Mouse (Mus musculus) liver, adult 2 months (tissue): ENCODE measurements around the gene Chchd1. TPM values are rescaled to one million over a fixed set of nuclear protein-coding genes. Genes with fewer than 3 reads are reported as not detected.

Experiments
- DNase-seq: peaks from one replicate; pipeline ENCODE4 v3.0.0-alpha.2; 2011; ENCODE audit warnings: low read depth, low spot score; ENCODE audit errors: extremely low read depth
- H3K27ac ChIP-seq: fragments of 200-500 bp; replicated peaks from 2 replicates; pipeline ENCODE4 v1.5.1; 2012; ENCODE audit warnings: low read depth, mild to moderate bottlenecking, control low read depth, inconsistent platforms, low read length; ENCODE audit not compliant: insufficient read depth
- H3K27me3 ChIP-seq: fragments of 200-500 bp; 2 replicates; pipeline ENCODE4 v1.6.1; 2012; ENCODE audit warnings: mild to moderate bottlenecking, moderate library complexity, low read length, inconsistent platforms; ENCODE audit not compliant: control insufficient read depth, insufficient read depth
- H3K36me3 ChIP-seq: fragments of 200-500 bp; 2 replicates; pipeline ENCODE4 v1.6.1; 2012; ENCODE audit warnings: low read length, inconsistent platforms; ENCODE audit not compliant: control insufficient read depth, insufficient read depth
- H3K4me1 ChIP-seq: fragments of 200-500 bp; 2 replicates; pipeline ENCODE4 v1.6.1; 2011; ENCODE audit warnings: low read length; ENCODE audit not compliant: control insufficient read depth, insufficient read depth
- H3K4me3 ChIP-seq: fragments of 200-500 bp; 2 replicates; pipeline ENCODE4 v1.5.1; 2011; ENCODE audit warnings: low read depth, mild to moderate bottlenecking, control low read depth, low read length, moderate library complexity; ENCODE audit not compliant: insufficient read depth
- H3K79me2 ChIP-seq: fragments of 200-500 bp; 2 replicates; pipeline ENCODE4 v1.6.1; 2012; ENCODE audit warnings: inconsistent platforms, mild to moderate bottlenecking, low read length, moderate library complexity; ENCODE audit not compliant: control insufficient read depth, insufficient read depth
- H3K9ac ChIP-seq: fragments of 200-500 bp; 2 replicates; pipeline ENCODE4 v1.6.1; 2012; ENCODE audit warnings: low read depth, mild to moderate bottlenecking, control low read depth, inconsistent platforms, low read length
- CTCF ChIP-seq: fragments of 200-500 bp; IDR thresholded peaks from 2 replicates; pipeline ENCODE4 v1.5.1; 2011; ENCODE audit warnings: low read depth, low read length, control low read depth
- POLR2A ChIP-seq: fragments of 200-500 bp; IDR thresholded peaks from 2 replicates; pipeline ENCODE4 v1.6.1; 2011; ENCODE audit warnings: low read length, control low read depth; ENCODE audit not compliant: insufficient read depth; ENCODE audit errors: extremely low read depth
- WGBS: fragments of 180-500 bp; shearing (Covaris S2); methylation state at CpG from one replicate; pipeline ENCODE4 v1.1.7; 2018; 5-methylcytosine and 5-hydroxymethylcytosine counted together
- polyA plus RNA-seq: library from polyadenylated mRNA; depleted of rRNA; stranded (reverse); fragments of >200 nt; gene quantifications from 2 replicates; pipeline ENCODE4 v1.2.3, GENCODE M21; 2012; rRNA removed
- total RNA-seq: library from RNA; depleted of rRNA; stranded (reverse); fragments of >200 nt; gene quantifications from 2 replicates; pipeline ENCODE4 v1.2.3, GENCODE M21; 2014; rRNA removed

Chchd1 gene
- total and polyA plus RNA-seq, 2 experiments = 23.8 to 112 TPM

GRCm38 (mm10) chr14:20750503-20750902 is 47.7 kb downstream of the Chchd1 start:
- H3K9ac ChIP-seq = no peak overlapping the region
- H3K4me1 ChIP-seq = peaks cover 2% of the 10 kb centered on the region; the same call in 1 of the 2 replicates
- 81% methylated on average over 5 of the region's 5 CpGs for WGBS
- no peak overlapping the region for H3K4me3 ChIP-seq
- H3K36me3 ChIP-seq = peaks cover 9% of the 10 kb centered on the region
- DNase-seq = no peak
- TF ChIP-seq POLR2A (no peak), CTCF (no peak)
- no peaks in the 10 kb centered on the region for H3K27me3 ChIP-seq
- no peak overlapping the region for H3K27ac ChIP-seq
- H3K79me2 ChIP-seq = no peaks in the 10 kb centered on the region

- H3K4me1 ChIP-seq = peaks cover 2% of the 10 kb centered on the region; the same call in 1 of the 2 replicates
- H3K27me3 ChIP-seq = no peaks in the 10 kb centered on the region
- DNase-seq = no peak
- 76% methylated on average over 3 of the region's 3 CpGs for WGBS
- H3K4me3 ChIP-seq = no peak overlapping the region
- no peaks in the 10 kb centered on the region for H3K79me2 ChIP-seq
- H3K27ac ChIP-seq = no peak overlapping the region
- peaks cover 17% of the 10 kb centered on the region for H3K36me3 ChIP-seq
- H3K9ac ChIP-seq = no peak overlapping the region
- TF ChIP-seq POLR2A (no peak), CTCF (no peak)
These were observed 51.0 kb downstream of the Chchd1 start for GRCm38 (mm10) chr14:20753792-20754191.

Other genes with a start within 250 kb of the Chchd1 start
- 92.6 and 103 TPM in 2 replicates for gene Anxa7, start 222.9 kb upstream of the Chchd1 start, total RNA-seq
- gene Anxa7, start 222.9 kb upstream of the Chchd1 start, polyA plus RNA-seq = 42.8 and 59.6 TPM in 2 replicates
- gene Mss51, start 206.1 kb upstream of the Chchd1 start, total RNA-seq = 0.18 and 0.20 TPM in 2 replicates
- gene Mss51, start 206.1 kb upstream of the Chchd1 start, polyA plus RNA-seq = 0.10 and 0.16 TPM in 2 replicates
- gene Ppp3cb, start 156.4 kb upstream of the Chchd1 start, total RNA-seq = 23.0 and 24.8 TPM in 2 replicates
- 4.4 and 4.5 TPM in 2 replicates for gene Ppp3cb, start 156.4 kb upstream of the Chchd1 start, polyA plus RNA-seq
- 2.9 and 3.0 TPM in 2 replicates for gene Usp54, start 61.9 kb upstream of the Chchd1 start, total RNA-seq
- gene Usp54, start 61.9 kb upstream of the Chchd1 start, polyA plus RNA-seq = 1.0 and 1.3 TPM in 2 replicates
- 0.46 TPM in 1 of 2 replicates, not detected in the other for gene Myoz1, start 46.5 kb upstream of the Chchd1 start, total RNA-seq
- gene Myoz1, start 46.5 kb upstream of the Chchd1 start, polyA plus RNA-seq = not detected in 2 replicates
- gene Synpo2l, start 34.7 kb upstream of the Chchd1 start, total RNA-seq = 0.09 TPM in 1 of 2 replicates, not detected in the other
- gene Synpo2l, start 34.7 kb upstream of the Chchd1 start, polyA plus RNA-seq = 0.10 TPM in 1 of 2 replicates, not detected in the other
- 52.7 and 57.8 TPM in 2 replicates for gene Sec24c, start 28.7 kb upstream of the Chchd1 start, total RNA-seq
- 127 and 183 TPM in 2 replicates for gene Sec24c, start 28.7 kb upstream of the Chchd1 start, polyA plus RNA-seq
- 3.3 and 3.7 TPM in 2 replicates for gene Fut11, start 8.0 kb upstream of the Chchd1 start, total RNA-seq
- 2.5 and 3.8 TPM in 2 replicates for gene Fut11, start 8.0 kb upstream of the Chchd1 start, polyA plus RNA-seq
- gene Zswim8, start 4.5 kb downstream of the Chchd1 start, total RNA-seq = 11.4 and 19.6 TPM in 2 replicates
- 58.6 and 95.0 TPM in 2 replicates for gene Zswim8, start 4.5 kb downstream of the Chchd1 start, polyA plus RNA-seq
- gene Ndst2, start 31.6 kb downstream of the Chchd1 start, total RNA-seq = 10.8 and 13.2 TPM in 2 replicates
- 22.8 and 33.2 TPM in 2 replicates for gene Ndst2, start 31.6 kb downstream of the Chchd1 start, polyA plus RNA-seq
- gene Camk2g, start 91.1 kb downstream of the Chchd1 start, total RNA-seq = 7.9 and 9.9 TPM in 2 replicates
- gene Camk2g, start 91.1 kb downstream of the Chchd1 start, polyA plus RNA-seq = 5.0 and 7.9 TPM in 2 replicates
- gene Plau, start 133.7 kb downstream of the Chchd1 start, total RNA-seq = 1.2 and 2.1 TPM in 2 replicates
- gene Plau, start 133.7 kb downstream of the Chchd1 start, polyA plus RNA-seq = 0.19 and 0.57 TPM in 2 replicates
- 12.1 and 13.6 TPM in 2 replicates for gene Vcl, start 226.4 kb downstream of the Chchd1 start, total RNA-seq
- 7.9 and 9.5 TPM in 2 replicates for gene Vcl, start 226.4 kb downstream of the Chchd1 start, polyA plus RNA-seq